Mouse (Mus musculus) forebrain, embryonic 11.5 days (tissue): ENCODE results near the gene Slc39a11. TPM values are rescaled to one million over a fixed set of nuclear protein-coding genes. Genes with fewer than 3 reads are reported as not detected.
A peak's percentile ranks its signal among the peaks of the same experiment; 100 is the strongest.

Source experiments
- ATAC-seq: fragments of 200-750 bp; cut with Nextera tagmentation; replicated peaks from 2 replicates; pipeline ENCODE4 v1.8.0; 2017; ENCODE audit warnings: moderate TSS enrichment; ENCODE audit not compliant: low FRiP score
- DNase-seq: peaks from one replicate; pipeline ENCODE4 v3.0.0-alpha.2; 2017; ENCODE audit warnings: low spot score
- H3K27ac ChIP-seq: fragments of 300-500 bp; sonication (generic); 2 replicates; pipeline ENCODE4 v1.5.1; 2014; ENCODE audit warnings: low read depth, low read length
- H3K27me3 ChIP-seq: fragments of 300-500 bp; sonication (generic); 2 replicates; pipeline ENCODE4 v1.6.1; 2014; ENCODE audit warnings: mild to moderate bottlenecking, low read length, mixed read lengths; ENCODE audit not compliant: control insufficient read depth, insufficient read depth
- H3K36me3 ChIP-seq: fragments of 300-500 bp; sonication (generic); 2 replicates; pipeline ENCODE4 v1.6.1; 2014; ENCODE audit warnings: mild to moderate bottlenecking, low read length, moderate library complexity, mixed read lengths; ENCODE audit not compliant: control insufficient read depth, insufficient read depth
- H3K4me1 ChIP-seq: fragments of 300-500 bp; sonication (generic); replicated peaks from 2 replicates; pipeline ENCODE4 v1.6.1; 2014; ENCODE audit warnings: low read length, mixed read lengths; ENCODE audit not compliant: control insufficient read depth, insufficient read depth
- H3K4me2 ChIP-seq: fragments of 300-500 bp; sonication (generic); 2 replicates; pipeline ENCODE4 v1.6.1; 2014; ENCODE audit warnings: low read depth, mild to moderate bottlenecking, low read length, moderate library complexity, mixed read lengths; ENCODE audit not compliant: severe bottlenecking
- H3K4me3 ChIP-seq: fragments of 300-500 bp; sonication (generic); 2 replicates; pipeline ENCODE4 v1.5.1; 2014; ENCODE audit warnings: low read depth, low read length
- H3K9ac ChIP-seq: fragments of 300-500 bp; sonication (generic); 2 replicates; pipeline ENCODE4 v1.6.1; 2014; ENCODE audit warnings: low read length
- H3K9me3 ChIP-seq: fragments of 300-500 bp; sonication (generic); 2 replicates; pipeline ENCODE4 v1.6.1; 2016; ENCODE audit warnings: low read length, mixed read lengths; ENCODE audit not compliant: control insufficient read depth
- WGBS: fragments of 180-500 bp; shearing (Covaris S2); extraction: QIAGEN DNeasy Blood & Tissue Kit; methylation state at CpG from one replicate; pipeline ENCODE4 v1.1.7; 2014; 5-methylcytosine and 5-hydroxymethylcytosine counted together
- polyA plus RNA-seq: library from polyadenylated mRNA; unstranded; fragments of >200 nt; fragmentation: Nextera tagmentation; extraction: Ambion mirVana; gene quantifications from 2 replicates; pipeline ENCODE4 v1.2.1, GENCODE M21; 2014

Gene Slc39a11
- polyA plus RNA-seq, 1 experiment from 2014 or later: 20.6 TPM

DNA sequence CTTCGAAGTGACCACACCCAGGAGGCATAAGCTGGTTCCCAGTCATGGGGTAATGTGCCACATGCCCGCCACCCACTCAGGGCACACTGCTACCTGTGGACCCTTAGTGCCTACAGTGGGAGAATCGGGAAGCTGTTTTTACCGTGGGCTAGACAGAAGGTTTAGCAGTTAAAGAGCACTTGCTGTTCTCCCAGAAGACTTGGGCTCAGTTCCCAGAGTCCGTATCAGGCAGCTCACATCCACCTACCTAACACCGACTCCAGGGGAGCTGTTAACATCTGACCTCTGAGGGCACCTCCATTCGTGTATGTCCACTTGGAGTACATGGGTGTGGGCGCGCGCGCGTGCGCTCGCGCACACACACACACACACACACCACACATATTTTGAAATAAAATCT, 4.2 kb upstream of the Slc39a11 start:
- no peak overlapping the region for H3K9ac ChIP-seq

DNA sequence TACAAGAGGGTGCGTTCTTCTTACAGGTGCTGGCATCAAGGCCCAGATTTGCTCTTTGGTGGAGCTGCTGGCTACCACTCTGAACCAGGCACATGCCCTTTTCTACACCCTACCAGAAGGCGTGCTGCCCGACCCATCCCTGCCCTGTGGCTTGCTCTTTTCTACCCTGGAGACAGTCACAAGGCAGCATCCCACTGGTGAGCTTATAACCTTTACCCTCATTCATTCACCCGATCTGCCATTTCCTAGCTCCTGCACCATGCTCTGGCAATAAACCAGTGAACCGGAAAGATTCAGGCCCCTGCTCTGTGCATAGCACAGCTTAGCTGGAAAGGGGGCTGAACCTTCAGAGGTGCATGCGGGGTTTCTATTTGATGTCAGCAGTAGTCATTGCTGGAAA, 2.6 kb upstream of the Slc39a11 start:
- H3K27me3 ChIP-seq: no peaks in the 10 kb centered on the region; the same call in 1 of the 2 replicates
- H3K4me1 ChIP-seq: peaks cover 10% of the 10 kb centered on the region; the same call in 1 of the 2 replicates
- H3K9me3 ChIP-seq: no peaks in the 10 kb centered on the region
- no peak for ATAC-seq
- 95% methylated on average over 6 of the region's 6 CpGs for WGBS
- DNase-seq: peak; percentile 41
- H3K4me3 ChIP-seq: no peak overlapping the region
- H3K9ac ChIP-seq: no peak overlapping the region
- H3K36me3 ChIP-seq: peaks cover 22% of the 10 kb centered on the region
- H3K27ac ChIP-seq: no peak overlapping the region
- no peak overlapping the region for H3K4me2 ChIP-seq

More for the DNA sequence above, 4.2 kb upstream of the Slc39a11 start:
- Histone ChIP-seq H3K27me3 (no peaks in the 10 kb centered on the region), H3K9me3 (no peaks in the 10 kb centered on the region), H3K4me1 (peaks cover 4% of the 10 kb centered on the region; the same call in 1 of the 2 replicates), H3K4me3 (no peak overlapping the region), H3K36me3 (peaks cover 24% of the 10 kb centered on the region), H3K27ac (no peak overlapping the region), H3K4me2 (no peak overlapping the region)
- DNase-seq (peak; percentile 45), ATAC-seq (no peak)
- WGBS: 92% methylated on average over 15 of the region's 15 CpGs

DNA sequence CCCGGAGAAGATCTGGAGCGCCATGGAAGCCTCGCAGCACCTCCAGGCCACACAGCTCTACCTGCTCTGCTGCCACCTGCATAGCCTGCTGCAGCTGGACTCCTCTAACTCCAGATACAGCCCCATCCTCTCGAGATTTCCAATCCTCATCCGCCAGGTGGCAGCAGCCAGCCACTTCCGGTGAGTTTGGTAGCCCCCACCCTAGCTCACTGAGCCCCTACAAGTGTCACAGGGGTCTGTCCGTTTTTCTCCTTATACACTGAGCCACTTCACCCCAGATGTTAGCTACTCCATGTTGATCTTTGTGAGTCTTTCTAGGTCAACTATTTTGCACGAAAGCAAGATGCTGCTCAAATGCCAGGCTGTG, 2.0 kb upstream of the Slc39a11 start:
- 45% methylated on average over 8 of the region's 8 CpGs for WGBS
- no peaks in the 10 kb centered on the region; the same call in 1 of the 2 replicates for H3K27me3 ChIP-seq
- 0 out of 2 replicates have a peak, but pooled peaks have one; percentile 18 for ATAC-seq
- no peaks in the 10 kb centered on the region for H3K9me3 ChIP-seq
- H3K36me3 ChIP-seq: peaks cover 21% of the 10 kb centered on the region
- H3K4me2 ChIP-seq: no peak overlapping the region
- H3K4me3 ChIP-seq: no peak overlapping the region
- no peak overlapping the region for H3K9ac ChIP-seq
- DNase-seq: peak; percentile 76
- peaks cover 10% of the 10 kb centered on the region; the same call in 1 of the 2 replicates for H3K4me1 ChIP-seq
- no peak overlapping the region; the same call in 1 of the 2 replicates for H3K27ac ChIP-seq

DNA sequence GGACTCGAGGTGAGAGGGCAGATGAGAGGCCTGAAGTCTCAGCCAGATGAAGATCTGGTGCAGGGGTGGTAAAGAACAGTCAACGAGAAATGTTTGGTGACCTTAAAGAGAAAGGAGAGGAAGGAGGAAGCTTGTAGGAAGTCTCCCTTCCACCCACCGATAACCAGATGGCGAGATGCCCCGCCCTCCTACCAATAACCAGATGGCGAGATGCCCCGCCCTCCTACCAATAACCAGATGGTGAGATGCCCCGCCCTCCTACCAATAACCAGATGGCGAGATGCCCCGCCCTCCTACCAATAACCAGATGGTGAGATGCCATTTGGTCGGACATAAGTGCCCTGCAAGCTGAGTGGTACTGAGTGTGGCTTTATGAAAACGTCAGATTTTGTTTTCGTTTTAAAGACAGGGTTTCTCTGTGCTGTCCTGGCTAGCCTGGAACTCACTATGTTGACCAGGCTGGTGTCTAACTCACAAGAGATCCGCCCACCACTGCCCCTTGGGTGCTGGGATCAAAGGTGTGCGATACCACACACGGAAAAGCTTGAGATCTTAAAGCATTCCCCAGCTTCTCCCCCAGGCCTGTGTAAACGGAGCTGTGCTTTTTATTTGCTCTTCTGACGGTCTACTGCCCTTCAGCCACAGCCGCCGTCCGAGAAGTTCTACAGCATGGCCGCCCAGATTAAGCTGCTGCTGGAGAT, 1.5 kb upstream of the Slc39a11 start:
- peak overlapping the region; percentile 62; the same call in 1 of the 2 replicates for H3K27ac ChIP-seq
- DNase-seq (peak; percentile 48), ATAC-seq (no peak)
- H3K36me3 ChIP-seq: peaks cover 15% of the 10 kb centered on the region
- no peak overlapping the region for H3K4me2 ChIP-seq
- no peaks in the 10 kb centered on the region for H3K9me3 ChIP-seq
- peaks cover 10% of the 10 kb centered on the region; the same call in 1 of the 2 replicates for H3K4me1 ChIP-seq
- no peak overlapping the region for H3K9ac ChIP-seq
- no peaks in the 10 kb centered on the region; the same call in 1 of the 2 replicates for H3K27me3 ChIP-seq
- WGBS: 73% methylated on average over 22 of the region's 22 CpGs
- no peak overlapping the region for H3K4me3 ChIP-seq

DNA sequence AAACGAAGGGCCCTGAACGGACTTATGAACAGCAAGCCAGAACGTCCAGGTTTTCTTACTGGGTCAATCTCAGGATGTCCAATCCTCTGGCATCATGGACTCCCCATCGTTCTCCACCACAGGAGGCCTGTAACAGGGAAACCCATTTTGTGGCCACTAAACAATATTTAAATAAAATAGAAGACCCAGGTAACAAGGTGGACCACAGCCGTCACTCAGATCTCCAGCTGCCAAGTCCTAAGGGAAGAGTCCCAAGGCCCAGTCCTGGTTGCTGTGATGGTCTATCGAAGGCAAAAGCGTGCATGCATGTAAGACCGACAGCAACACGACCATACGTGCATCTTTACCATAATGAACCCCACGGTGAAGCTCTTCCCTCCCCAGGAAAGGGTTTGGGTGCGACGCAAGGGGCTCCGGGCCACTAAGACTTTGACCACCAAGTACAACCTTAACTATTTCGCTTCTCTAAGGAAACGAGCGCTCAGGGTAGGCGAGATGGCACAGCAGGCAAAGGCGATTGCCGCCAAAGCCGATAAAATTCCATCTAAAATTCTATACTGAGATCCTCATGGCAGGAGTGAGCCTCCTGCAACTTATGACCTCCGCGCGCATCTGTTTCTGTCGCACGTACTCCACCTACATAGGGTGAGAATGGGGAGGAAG, 1.1 kb downstream of the Slc39a11 start, which contains the start of gene Cog1:
Gene Cog1, plus strand, starts transcription at position 480 of the 663 bp plus-strand sequence.
- H3K27ac ChIP-seq: peak within 1 kb of the TSS; percentile 80
- no peak for ATAC-seq
- peaks cover 4% of the 10 kb centered on the region for H3K36me3 ChIP-seq
- peak within 1 kb of the TSS; percentile 58 for H3K4me2 ChIP-seq
- peaks cover 10% of the 10 kb centered on the region; the same call in 1 of the 2 replicates for H3K4me1 ChIP-seq
- H3K27me3 ChIP-seq: no peaks in the 10 kb centered on the region; the same call in 1 of the 2 replicates
- 42% methylated on average over 26 of the region's 26 CpGs for WGBS
- no peaks in the 10 kb centered on the region for H3K9me3 ChIP-seq
- H3K4me3 ChIP-seq: peak within 1 kb of the TSS; percentile 92
- no peak for DNase-seq
- peak within 1 kb of the TSS; percentile 92 for H3K9ac ChIP-seq

DNA sequence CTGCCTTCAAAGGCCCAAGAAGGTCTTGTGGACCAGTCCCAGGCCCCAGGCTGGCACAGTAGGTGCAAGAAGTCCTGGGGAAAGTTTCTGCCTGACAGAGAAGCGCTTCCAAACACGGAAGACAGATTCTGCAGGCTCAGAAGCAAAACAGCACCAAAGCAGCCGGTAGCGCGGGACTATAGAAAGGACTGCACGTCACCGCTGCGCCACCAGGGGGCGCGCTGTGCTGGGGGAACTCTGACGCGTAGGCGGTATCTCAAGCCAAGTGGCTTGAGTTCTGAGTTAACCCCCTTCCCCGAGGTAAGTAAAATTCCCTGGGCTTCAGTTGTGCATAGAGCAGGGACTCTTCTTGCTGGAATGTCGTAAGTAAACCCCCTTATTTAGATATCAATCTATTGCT, 1.7 kb downstream of the Slc39a11 start:
- Histone ChIP-seq H3K36me3 (peaks cover 3% of the 10 kb centered on the region; the same call in 1 of the 2 replicates), H3K27ac (no peak overlapping the region), H3K4me2 (0 out of 2 replicates have a peak overlapping the region, but pooled peaks have one; percentile 15), H3K4me1 (peaks cover 10% of the 10 kb centered on the region; the same call in 1 of the 2 replicates), H3K9ac (no peak overlapping the region; the same call in 1 of the 2 replicates), H3K4me3 (no peak overlapping the region), H3K9me3 (no peaks in the 10 kb centered on the region), H3K27me3 (no peaks in the 10 kb centered on the region; the same call in 1 of the 2 replicates)
- DNase-seq: peak; percentile 92
- 5% methylated on average over 15 of the region's 15 CpGs for WGBS
- no peak for ATAC-seq

DNA sequence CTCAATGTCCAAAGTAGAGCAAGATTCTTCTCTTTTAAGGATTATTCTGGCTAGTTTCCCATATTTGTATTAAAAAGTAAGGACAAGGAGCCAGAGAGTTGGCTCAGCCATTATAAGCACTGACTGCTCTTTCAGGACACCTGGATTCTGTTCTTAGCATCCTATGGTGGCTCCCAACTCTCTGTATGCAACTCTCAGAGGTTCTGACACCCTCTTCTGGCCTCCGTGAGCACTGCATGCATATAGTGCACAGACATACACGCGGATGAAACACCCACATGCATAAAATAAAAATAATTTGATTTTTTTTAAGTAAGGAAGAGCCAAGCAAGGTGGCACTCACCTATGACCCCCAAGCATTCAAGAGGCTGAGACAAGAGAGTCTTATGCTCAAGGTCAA, 4.7 kb downstream of the Slc39a11 start:
- WGBS: 82% methylated on average over 3 of the region's 3 CpGs
- no peak for ATAC-seq

DNA sequence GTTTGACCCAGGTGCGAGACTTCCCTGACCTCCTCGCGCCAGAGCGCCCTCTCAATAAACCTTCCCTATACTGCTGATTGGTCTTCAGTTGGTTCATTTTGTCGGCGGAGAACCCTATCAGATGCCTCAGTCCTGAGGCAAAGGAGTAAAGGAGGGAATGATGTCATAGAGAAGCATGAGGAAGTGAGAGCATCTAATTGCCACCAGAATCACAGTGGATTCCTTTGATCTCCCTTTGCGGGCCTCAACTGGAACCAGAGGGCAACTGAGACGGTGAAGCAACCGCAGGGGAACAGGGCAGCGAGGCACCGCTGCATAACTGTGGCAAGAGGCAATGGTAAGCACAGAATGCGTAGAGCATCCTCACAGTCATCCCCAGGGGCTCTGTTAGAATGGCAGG, 11.2 kb downstream of the Slc39a11 start:
- no peak for DNase-seq
- no peaks in the 10 kb centered on the region; the same call in 1 of the 2 replicates for H3K9me3 ChIP-seq

More for the DNA sequence above, 4.7 kb downstream of the Slc39a11 start:
- Histone ChIP-seq H3K27me3 (no peaks in the 10 kb centered on the region; the same call in 1 of the 2 replicates), H3K9ac (no peak overlapping the region), H3K4me1 (peaks cover 6% of the 10 kb centered on the region; the same call in 1 of the 2 replicates), H3K4me3 (no peak overlapping the region), H3K4me2 (no peak overlapping the region), H3K36me3 (no peaks in the 10 kb centered on the region), H3K9me3 (no peaks in the 10 kb centered on the region), H3K27ac (no peak overlapping the region)
- DNase-seq: no peak

More for the DNA sequence above, 11.2 kb downstream of the Slc39a11 start:
- WGBS: 94% methylated on average over 12 of the region's 12 CpGs
- no peak overlapping the region for H3K4me2 ChIP-seq
- no peaks in the 10 kb centered on the region for H3K27me3 ChIP-seq
- no peaks in the 10 kb centered on the region for H3K36me3 ChIP-seq
- H3K9ac ChIP-seq: no peak overlapping the region
- no peak overlapping the region for H3K27ac ChIP-seq
- ATAC-seq: no peak
- no peak overlapping the region for H3K4me3 ChIP-seq
- H3K4me1 ChIP-seq: no peaks in the 10 kb centered on the region
